22 mouse cellular contexts compared by ENCODE assay signal in the genomic region with DNA sequence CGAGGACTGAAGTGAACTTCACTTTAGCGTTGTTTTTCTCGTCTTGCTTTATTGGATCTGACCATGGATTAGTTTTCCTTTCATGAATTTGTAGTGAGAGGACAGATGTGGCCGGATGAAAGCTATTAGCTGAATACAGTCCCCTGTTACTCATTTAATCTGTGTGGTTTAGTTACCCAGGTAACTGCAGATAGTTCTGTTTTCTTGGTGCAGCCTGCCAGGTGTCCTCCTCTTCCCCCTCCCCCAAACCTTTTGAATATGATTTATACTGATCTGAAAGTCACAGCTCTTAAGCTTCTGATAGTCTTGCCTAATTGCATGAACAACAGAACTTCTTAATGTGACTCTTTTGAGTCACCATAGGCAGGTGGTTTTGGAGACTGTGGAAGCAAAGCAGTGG. TPM values are rescaled to one million over a fixed set of nuclear protein-coding genes. Genes with fewer than 3 reads are reported as not detected.
DNase-seq lines count a peak whose midpoint lies in the region; ATAC-seq and TF ChIP-seq lines count a peak whose summit lies in the region.
"Had no signal": no experiment of that assay in that cellular context is flagged by ENCODE, and none has a peak within 500 bp of the region (broad histone marks: within the 10 kb centered on the region; RNA-seq: fewer than 3 reads in every experiment).

No protein-coding gene starts in this region.

- H3K36me3 ChIP-seq in MEL (ENCODE audit: control insufficient read depth in 1 of 2, insufficient read depth in 2 of 2, low read length in 2 of 2), result peaks cover 3 to 40% of the 10 kb centered on the region in 2 experiments; a peak in 2 of 4 replicates
- peaks cover 16% of the 10 kb centered on the region for H3K36me3 ChIP-seq in hindbrain, embryonic 10.5 days
- H3K36me3 ChIP-seq: intestine, embryonic 15.5 days had no signal

- H3K4me3 ChIP-seq in MEL (ENCODE audit: control insufficient read depth in 1 of 2, insufficient read depth in 1 of 2, low read depth in 2 of 2, low read length in 2 of 2), result no peak overlapping the region
- no peak overlapping the region for H3K4me3 ChIP-seq in hindbrain, embryonic 10.5 days
- H3K4me3 ChIP-seq: embryonic facial prominence, embryonic 12.5 days; forebrain, embryonic 12.5 days; heart, embryonic 10.5 days; heart, embryonic 15.5 days; hindbrain, embryonic 15.5 days; intestine, embryonic 15.5 days had no signal

- TF ChIP-seq CTCF in MEL (IDR thresholded peaks at IDR 0.05 in 2 of 3, conservative IDR thresholded peaks at IDR 0.05 in 1 of 3; ENCODE audit: control insufficient read depth in 1 of 3, insufficient read depth in 1 of 3, low read depth in 2 of 3, low read length in 3 of 3, poor library complexity in 1 of 3, severe bottlenecking in 1 of 3), result no peak

- no peaks in the 10 kb centered on the region for H3K27me3 ChIP-seq in MEL (ENCODE audit: control insufficient read depth in 1 of 2, insufficient read depth in 2 of 2, low read length in 2 of 2)
- no peaks in the 10 kb centered on the region for H3K27me3 ChIP-seq in hindbrain, embryonic 10.5 days (ENCODE audit: insufficient read depth, poor library complexity, severe bottlenecking)
- H3K27me3 ChIP-seq: embryonic facial prominence, embryonic 12.5 days; forebrain, embryonic 12.5 days; heart, embryonic 15.5 days; hindbrain, embryonic 15.5 days; intestine, embryonic 15.5 days had no signal

- TF ChIP-seq EP300 in MEL (IDR thresholded peaks at IDR 0.05; ENCODE audit: low read depth in 1 of 2, low read length in 2 of 2), result no peak

- no peak for ATAC-seq in megakaryocyte, adult 5-6 weeks (ENCODE audit: poor library complexity, severe bottlenecking)
- ATAC-seq: forebrain, embryonic 16.5 days; intestine, embryonic 15.5 days had no signal

- no peak for TF ChIP-seq RAD21 in MEL (IDR thresholded peaks at IDR 0.05; ENCODE audit: low read depth, low read length)

- 91% methylated on average over 4 of the region's 4 CpGs for WGBS in hindbrain, embryonic 10.5 days

- H3K4me1 ChIP-seq in MEL (ENCODE audit: control insufficient read depth in 1 of 2, insufficient read depth in 2 of 2, low read length in 2 of 2), result peaks cover 18 to 26% of the 10 kb centered on the region in 2 experiments
- H3K4me1 ChIP-seq in hindbrain, embryonic 10.5 days (replicated peaks), result no peaks in the 10 kb centered on the region
- H3K4me1 ChIP-seq: embryonic facial prominence, embryonic 12.5 days had no signal

- no peak overlapping the region for H3K9ac ChIP-seq in MEL (ENCODE audit: control insufficient read depth, low read depth, low read length, poor library complexity, severe bottlenecking)
- H3K9ac ChIP-seq: embryonic facial prominence, embryonic 12.5 days; forebrain, embryonic 12.5 days; heart, embryonic 15.5 days; hindbrain, embryonic 15.5 days; intestine, embryonic 15.5 days had no signal

- peaks cover 20% of the 10 kb centered on the region for H3K79me2 ChIP-seq in MEL (ENCODE audit: control insufficient read depth, insufficient read depth, low read length, poor library complexity)

- no peaks in the 10 kb centered on the region for H3K9me3 ChIP-seq in MEL (replicated peaks; ENCODE audit: insufficient read depth, low read length)
- H3K9me3 ChIP-seq in hindbrain, embryonic 10.5 days, result no peaks in the 10 kb centered on the region
- H3K9me3 ChIP-seq: embryonic facial prominence, embryonic 12.5 days; forebrain, embryonic 12.5 days; heart, embryonic 10.5 days; heart, embryonic 15.5 days; hindbrain, embryonic 15.5 days; intestine, embryonic 15.5 days had no signal

- DNase-seq in thymus, postnatal 0 days (ENCODE audit: low spot score), result peak; percentile 12
- DNase-seq in thymus, postnatal 25 days, result no peak
- peak; percentile 18 for DNase-seq in MEL (ENCODE audit: low read depth, low spot score)
- peak; percentile 59 for DNase-seq in induced T-regulatory cell, adult 2 months (ENCODE audit: low read depth)
- DNase-seq in lung, postnatal 25 days (ENCODE audit: low spot score), result no peak
- no peak for DNase-seq in urinary bladder, postnatal 14 days (ENCODE audit: low spot score)
- DNase-seq in hindbrain, embryonic 10.5 days (ENCODE audit: low spot score), result no peak
- DNase-seq: adrenal gland, postnatal 25 days; cerebellum, adult 2 months; cerebellum, postnatal 10 days; gastrocnemius, postnatal 10 days; heart, adult 18-20 months; heart, postnatal 14 days; kidney, adult 8-10 months had no signal

- H3K27ac ChIP-seq in MEL (ENCODE audit: control insufficient read depth, low read depth, low read length), result no peak overlapping the region
- no peak overlapping the region for H3K27ac ChIP-seq in hindbrain, embryonic 10.5 days
- H3K27ac ChIP-seq: embryonic facial prominence, embryonic 12.5 days; forebrain, embryonic 12.5 days; heart, embryonic 10.5 days; heart, embryonic 15.5 days; hindbrain, embryonic 15.5 days; intestine, embryonic 15.5 days had no signal

- TF ChIP-seq POLR2A in MEL (IDR thresholded peaks at IDR 0.05; ENCODE audit: control insufficient read depth in 1 of 2, insufficient read depth in 1 of 2, low read depth in 1 of 2, low read length in 2 of 2, poor library complexity in 1 of 2), result no peak

TF ChIP-seq in MEL, 35 proteins besides CTCF, POLR2A, EP300 and RAD21:
- no peak for TF ChIP-seq CHD1 (IDR thresholded peaks at IDR 0.05; ENCODE audit: low read depth, low read length)
- no peak for TF ChIP-seq SIN3A (IDR thresholded peaks at IDR 0.05; ENCODE audit: low read length)
- no peak for TF ChIP-seq ELF1 (IDR thresholded peaks at IDR 0.05; ENCODE audit: low read depth, low read length)
- TF ChIP-seq SMC3 (IDR thresholded peaks at IDR 0.05; ENCODE audit: low read depth, low read length), result no peak
- no peak for TF ChIP-seq ZMIZ1 (IDR thresholded peaks at IDR 0.05; ENCODE audit: low read depth, low read length)
- TF ChIP-seq TBP (IDR thresholded peaks at IDR 0.05; ENCODE audit: low read depth, low read length), result no peak
- TF ChIP-seq RCOR1 (IDR thresholded peaks at IDR 0.05; ENCODE audit: low read depth, low read length), result no peak
- TF ChIP-seq USF2 (IDR thresholded peaks at IDR 0.05; ENCODE audit: borderline replicate concordance in 1 of 2, insufficient read depth in 1 of 2, low read depth in 1 of 2, low read length in 2 of 2), result no peak
- TF ChIP-seq MAZ (IDR thresholded peaks at IDR 0.05; ENCODE audit: low read depth, low read length), result no peak
- no peak for TF ChIP-seq MYB (IDR thresholded peaks at IDR 0.05; ENCODE audit: low read depth, low read length)
- TF ChIP-seq ETS1 (IDR thresholded peaks at IDR 0.05; ENCODE audit: low read depth, low read length), result no peak
- TF ChIP-seq HCFC1 (IDR thresholded peaks at IDR 0.05; ENCODE audit: low read depth, low read length), result no peak
- TF ChIP-seq TAL1 (IDR thresholded peaks at IDR 0.05; ENCODE audit: low read length), result no peak
- no peak for TF ChIP-seq NELFE (IDR thresholded peaks at IDR 0.05; ENCODE audit: low read depth, low read length)
- no peak for TF ChIP-seq GATA1 (IDR thresholded peaks at IDR 0.05; ENCODE audit: low read depth, low read length)
- no peak for TF ChIP-seq UBTF (IDR thresholded peaks at IDR 0.05; ENCODE audit: borderline replicate concordance, insufficient read depth, low read depth, low read length)
- no peak for TF ChIP-seq MAFK (IDR thresholded peaks at IDR 0.05; ENCODE audit: borderline replicate concordance, low read depth, low read length)
- no peak for TF ChIP-seq TCF12 (IDR thresholded peaks at IDR 0.05; ENCODE audit: low read depth, low read length)

RNA-seq across cellular contexts. Expression of gene Mrpl1, which starts 10.2 kb away (rescaled TPM):
- 26.4 and 29.1 TPM in 2 replicates for polyA plus RNA-seq in thymus, postnatal 0 days (2015; fragmentation: Nextera tagmentation; extraction: Ambion mirVana)
- 26.2 and 27.0 TPM in 2 replicates for total RNA-seq in MEL (2012; rRNA removed)
- 10 to 100 TPM in 1 of 2 experiments, not detected in 1; 22.0 TPM for polyA plus RNA-seq in MEL (2012; ENCODE audit: insufficient read depth in 1 of 2, insufficient read length in 2 of 2, low read depth in 1 of 2, low replicate concordance in 2 of 2, missing spikeins in 1 of 2)
- 24.4 and 27.6 TPM in 2 replicates for total RNA-seq in megakaryocyte, adult 5-6 weeks (2015)
- 33.4 and 38.2 TPM in 2 replicates for total RNA-seq in megakaryocyte, adult 5-6 weeks (2017)
- polyA plus RNA-seq in hindbrain, embryonic 10.5 days (2016; fragmentation: Nextera tagmentation; extraction: Ambion mirVana), result 19.4 and 19.7 TPM in 2 replicates

RNA-seq across cellular contexts. Expression of gene Cnot6l, which starts 55.5 kb away (rescaled TPM):
- 72.0 and 89.7 TPM in 2 replicates for polyA plus RNA-seq in thymus, postnatal 0 days (2015; fragmentation: Nextera tagmentation; extraction: Ambion mirVana)
- 10.2 and 13.2 TPM in 2 replicates for total RNA-seq in MEL (2012; rRNA removed)
- polyA plus RNA-seq in MEL (2012; ENCODE audit: insufficient read depth in 1 of 2, insufficient read length in 2 of 2, low read depth in 1 of 2, low replicate concordance in 2 of 2, missing spikeins in 1 of 2), result 10 to 100 TPM in 1 of 2 experiments, not detected in 1; 21.2 TPM
- total RNA-seq in megakaryocyte, adult 5-6 weeks (2015), result 87.4 and 95.4 TPM in 2 replicates
- total RNA-seq in megakaryocyte, adult 5-6 weeks (2017), result 81.4 and 85.0 TPM in 2 replicates
- polyA plus RNA-seq in hindbrain, embryonic 10.5 days (2016; fragmentation: Nextera tagmentation; extraction: Ambion mirVana), result 7.8 and 8.9 TPM in 2 replicates

Comparison
In these comparisons a context has a peak if more than half of its experiments do, and no peak if none do; other contexts are left out.
1. DNase-seq: peak in thymus, postnatal 0 days (single experiment), MEL (single experiment) and induced T-regulatory cell, adult 2 months (single experiment); none in thymus, postnatal 25 days (single experiment), lung, postnatal 25 days (single experiment), urinary bladder, postnatal 14 days (single experiment) and hindbrain, embryonic 10.5 days (single experiment).